Mouse (Mus musculus): ENCODE data around the gene Gm49369. TPM values are rescaled to one million over a fixed set of nuclear protein-coding genes. Genes with fewer than 3 reads are reported as not detected.

Gene Gm49369
- polyA plus RNA-seq, 1 experiment from 2014 or later = not detected

DNA sequence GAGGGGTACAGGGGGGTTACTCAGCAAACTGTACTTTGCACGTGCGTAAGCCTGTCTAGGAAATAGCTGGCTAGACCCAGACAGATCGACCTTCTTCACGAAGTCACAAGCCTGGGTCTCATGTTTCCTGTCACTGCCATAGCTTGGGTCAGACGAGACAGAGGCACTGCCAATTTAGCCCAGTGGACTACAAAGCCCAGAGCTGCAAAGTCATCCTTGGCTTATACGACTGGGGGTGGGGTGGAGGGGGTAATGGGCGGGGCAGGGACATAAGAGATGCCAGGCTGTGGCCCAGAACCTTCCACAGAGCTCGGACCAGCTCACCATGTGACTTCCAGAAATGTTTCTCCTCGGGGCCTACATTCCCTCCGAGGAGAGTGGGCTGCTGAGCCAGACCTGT, 1.8 kb upstream of the Gm49369 start:
- WGBS (ENCODE audit: insufficient replicate concordance) = 58% methylated on average over 10 of the region's 10 CpGs
- Histone ChIP-seq H3K9ac (peak overlapping the region; percentile 92), H3K27me3 (no peaks in the 10 kb centered on the region), H3K4me1 (replicated peaks) (peaks cover 89% of the 10 kb centered on the region), H3K4me3 (replicated peaks) (peak overlapping the region; percentile 81; the same call in 1 of the 2 replicates), H3K4me2 (peak overlapping the region; percentile 87), H3K27ac (peak overlapping the region; percentile 93), H3K9me3 (replicated peaks) (no peaks in the 10 kb centered on the region), H3K36me3 (peaks cover 70% of the 10 kb centered on the region)
- ATAC-seq (ENCODE audit: low read depth) (no peak), DNase-seq (no peak)

DNA sequence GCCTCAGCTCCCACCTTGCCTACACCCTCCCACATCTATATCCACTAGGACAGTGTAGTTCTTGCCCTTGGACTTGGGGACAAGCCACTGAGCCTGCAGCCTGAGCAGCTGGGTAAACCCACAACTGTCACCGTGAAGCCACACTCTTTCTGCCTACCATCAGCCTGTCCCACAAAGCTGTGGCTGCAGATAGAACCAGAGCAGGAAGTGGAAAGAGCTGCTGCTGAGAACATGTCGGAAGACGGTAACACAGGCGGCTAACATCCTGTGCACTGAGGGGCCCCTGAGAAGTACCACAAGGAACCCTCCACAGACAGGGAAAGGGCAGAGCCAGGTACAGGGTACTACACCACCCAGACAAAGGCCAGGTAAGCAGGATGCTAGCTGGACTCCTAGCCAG, 1.3 kb downstream of the Gm49369 start:
- H3K9ac ChIP-seq = peak overlapping the region; percentile 45
- H3K9me3 ChIP-seq (replicated peaks) = no peaks in the 10 kb centered on the region
- no peaks in the 10 kb centered on the region for H3K27me3 ChIP-seq
- peaks cover 100% of the 10 kb centered on the region for H3K36me3 ChIP-seq
- H3K4me2 ChIP-seq = peak overlapping the region; percentile 5; the same call in 1 of the 2 replicates
- ATAC-seq (ENCODE audit: low read depth) (no peak), DNase-seq (no peak)
- H3K4me3 ChIP-seq (replicated peaks) = no peak overlapping the region
- WGBS (ENCODE audit: insufficient replicate concordance) = 30% methylated on average over 4 of the region's 4 CpGs
- peaks cover 100% of the 10 kb centered on the region for H3K4me1 ChIP-seq (replicated peaks)
- H3K27ac ChIP-seq = peak overlapping the region; percentile 94

DNA sequence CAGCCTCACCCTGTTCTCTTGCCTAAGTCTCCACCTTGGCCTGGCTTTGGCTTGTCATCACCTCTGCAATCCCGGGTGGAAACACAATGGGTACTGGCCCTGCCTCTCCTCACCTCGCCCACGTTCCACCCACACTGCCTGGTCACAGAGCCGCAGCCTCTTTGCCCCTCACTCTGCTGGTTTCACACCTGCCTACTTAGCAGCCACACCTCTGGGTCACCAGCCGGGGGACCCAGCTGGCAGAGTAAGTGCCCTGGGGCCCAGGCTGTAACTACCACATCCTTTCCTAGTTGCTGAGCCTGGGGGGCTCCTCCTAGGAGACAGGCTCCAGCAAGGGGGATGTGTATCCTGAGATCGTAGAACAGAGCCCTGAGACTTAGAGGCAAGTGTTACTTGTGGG, 3.3 kb downstream of the Gm49369 start:
- H3K27ac ChIP-seq = peak overlapping the region; percentile 94

DNA sequence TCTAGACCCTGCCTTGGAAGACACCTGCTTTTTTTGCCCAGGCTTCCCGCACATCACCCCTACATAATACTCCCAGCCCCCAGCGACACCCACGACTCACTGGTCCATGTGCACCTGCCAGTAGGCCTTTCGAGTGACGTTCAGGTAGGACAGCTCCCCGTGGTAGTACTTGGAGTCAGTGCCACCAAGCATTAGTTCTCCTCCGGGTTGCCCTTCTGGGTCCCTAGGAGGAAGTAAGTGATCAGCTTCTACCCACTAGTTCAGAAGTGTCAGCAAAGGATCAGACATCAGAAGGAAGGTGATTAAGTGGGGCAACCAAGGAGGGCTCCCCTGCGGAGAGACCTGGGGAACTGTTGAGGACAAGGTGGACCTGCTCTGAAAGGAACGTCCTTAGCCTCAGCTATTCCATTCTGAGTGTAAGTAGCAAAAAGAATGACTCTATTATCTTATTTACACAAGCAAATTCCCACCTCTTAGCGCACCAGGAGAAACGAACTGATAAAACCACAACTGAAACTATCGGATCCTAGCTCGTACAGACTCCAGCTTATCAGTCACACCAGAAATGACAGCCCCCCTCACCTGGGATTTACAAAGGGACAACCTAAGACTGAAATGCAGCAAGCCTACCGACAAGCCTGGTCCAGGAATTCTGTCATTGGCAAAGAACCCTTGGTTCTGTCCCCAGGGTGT, 5.1 kb downstream of the Gm49369 start:
- peaks cover 83% of the 10 kb centered on the region for H3K36me3 ChIP-seq
- H3K4me2 ChIP-seq = peak overlapping the region; percentile 59
- peak overlapping the region; percentile 32 for H3K4me3 ChIP-seq (replicated peaks)
- H3K9ac ChIP-seq = peak overlapping the region; percentile 74
- DNase-seq = peak; percentile 74
- 34% methylated on average over 14 of the region's 14 CpGs for WGBS (ENCODE audit: insufficient replicate concordance)
- peak overlapping the region; percentile 94 for H3K27ac ChIP-seq
- no peaks in the 10 kb centered on the region for H3K9me3 ChIP-seq (replicated peaks)
- H3K27me3 ChIP-seq = peaks cover 20% of the 10 kb centered on the region
- H3K4me1 ChIP-seq (replicated peaks) = peaks cover 94% of the 10 kb centered on the region
- peak; percentile 83 for ATAC-seq (ENCODE audit: low read depth)

More for the DNA sequence above, 3.3 kb downstream of the Gm49369 start:
- ATAC-seq (ENCODE audit: low read depth) (no peak), DNase-seq (no peak)
- WGBS (ENCODE audit: insufficient replicate concordance) = 84% methylated on average over 6 of the region's 6 CpGs
- Histone ChIP-seq H3K36me3 (peaks cover 100% of the 10 kb centered on the region), H3K4me1 (replicated peaks) (peaks cover 100% of the 10 kb centered on the region), H3K9ac (peak overlapping the region; percentile 55), H3K27me3 (peaks cover 2% of the 10 kb centered on the region; the same call in 1 of the 2 replicates), H3K4me3 (replicated peaks) (no peak overlapping the region), H3K9me3 (replicated peaks) (no peaks in the 10 kb centered on the region), H3K4me2 (0 out of 2 replicates have a peak overlapping the region, but pooled peaks have one; percentile 9)

DNA sequence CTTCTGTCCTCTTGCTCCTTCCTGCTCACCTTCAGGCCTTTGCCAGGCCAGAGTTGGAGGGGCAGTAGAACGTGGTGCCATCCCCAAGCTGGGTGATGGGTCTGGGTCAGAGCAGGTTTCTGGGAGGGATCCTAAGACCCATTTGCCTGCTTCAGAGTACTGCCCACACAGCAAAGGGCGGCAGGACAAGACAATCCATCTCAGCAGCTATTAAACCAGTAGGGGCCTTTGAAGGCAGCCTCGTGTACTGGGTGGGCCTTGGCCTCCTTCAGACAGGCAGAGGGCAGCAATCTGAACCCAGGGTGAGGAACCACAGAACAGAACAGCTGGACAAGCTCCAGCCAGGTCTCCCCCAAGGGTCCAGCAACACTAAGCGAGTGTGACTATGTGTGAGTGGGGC, 6.4 kb downstream of the Gm49369 start:
- Histone ChIP-seq H3K27ac (peak overlapping the region; percentile 94), H3K9ac (peak overlapping the region; percentile 74), H3K36me3 (peaks cover 70% of the 10 kb centered on the region), H3K4me2 (no peak overlapping the region), H3K4me1 (replicated peaks) (peaks cover 94% of the 10 kb centered on the region), H3K9me3 (replicated peaks) (no peaks in the 10 kb centered on the region), H3K4me3 (replicated peaks) (no peak overlapping the region), H3K27me3 (peaks cover 33% of the 10 kb centered on the region)
- WGBS (ENCODE audit: insufficient replicate concordance) = 74% methylated on average over 4 of the region's 4 CpGs
- no peak for ATAC-seq (ENCODE audit: low read depth)
- DNase-seq = no peak

DNA sequence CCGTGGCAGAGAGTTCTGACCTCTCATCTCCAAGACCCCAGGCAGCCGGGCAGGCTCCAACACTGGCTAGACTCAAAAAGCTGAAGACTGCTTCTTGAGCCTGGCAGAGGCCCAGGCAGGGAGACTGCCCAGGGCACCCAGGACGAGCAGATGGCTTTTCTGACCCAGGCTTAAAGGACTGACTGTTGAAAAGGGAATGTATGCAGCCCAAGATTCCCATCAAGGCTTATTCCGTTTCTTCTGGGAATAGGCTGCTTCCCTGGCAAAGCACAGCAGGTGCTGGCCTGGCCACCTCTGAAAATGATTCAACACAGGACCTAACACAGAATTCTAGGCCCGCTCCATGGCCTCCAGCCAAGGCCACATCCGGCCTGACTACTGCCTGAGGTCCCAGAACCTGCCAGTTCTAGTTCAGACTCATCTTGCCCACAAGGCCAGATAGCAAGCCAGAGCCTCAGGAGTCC, 7.2 kb downstream of the Gm49369 start:
- peaks cover 41% of the 10 kb centered on the region for H3K27me3 ChIP-seq
- H3K4me3 ChIP-seq (replicated peaks) = no peak overlapping the region
- peak overlapping the region; percentile 26; the same call in 1 of the 2 replicates for H3K9ac ChIP-seq
- ATAC-seq (ENCODE audit: low read depth) (no peak), DNase-seq (no peak)
- H3K4me1 ChIP-seq (replicated peaks) = peaks cover 87% of the 10 kb centered on the region
- 82% methylated on average over 6 of the region's 6 CpGs for WGBS (ENCODE audit: insufficient replicate concordance)
- H3K36me3 ChIP-seq = peaks cover 62% of the 10 kb centered on the region
- no peaks in the 10 kb centered on the region for H3K9me3 ChIP-seq (replicated peaks)
- H3K27ac ChIP-seq = peak overlapping the region; percentile 94
- no peak overlapping the region for H3K4me2 ChIP-seq

DNA sequence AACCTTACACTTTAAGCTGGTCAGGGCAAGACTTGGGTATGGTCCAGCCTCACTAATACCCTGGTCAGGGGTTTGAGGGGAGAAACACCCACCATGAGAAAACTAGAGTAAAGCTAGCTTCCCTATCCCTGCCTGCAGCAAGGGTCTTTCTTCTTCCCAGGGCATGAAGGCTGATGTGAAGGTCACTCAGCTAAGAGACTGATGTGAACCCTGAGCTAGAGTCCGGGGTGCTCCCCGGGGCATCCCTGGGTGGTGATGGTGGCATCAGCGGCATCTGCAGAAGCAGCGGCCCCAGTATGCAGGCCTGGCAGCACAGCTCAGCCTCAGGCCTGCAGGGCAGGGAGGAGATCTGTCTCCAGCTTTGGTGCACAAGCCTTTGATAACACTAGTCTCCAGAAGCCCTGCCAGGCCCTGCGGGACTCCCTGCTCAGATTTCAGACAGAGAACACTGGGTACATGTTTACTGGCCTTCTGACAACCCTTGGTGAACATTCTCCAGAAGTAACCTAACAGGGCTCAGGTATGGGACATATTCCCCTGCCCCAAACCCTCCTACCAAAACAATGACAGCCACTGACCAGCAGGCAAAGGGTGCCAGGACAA, 8.0 kb downstream of the Gm49369 start:
- Histone ChIP-seq H3K4me1 (replicated peaks) (peaks cover 79% of the 10 kb centered on the region), H3K36me3 (peaks cover 54% of the 10 kb centered on the region), H3K9me3 (replicated peaks) (no peaks in the 10 kb centered on the region), H3K4me2 (no peak overlapping the region), H3K27ac (peak overlapping the region; percentile 94), H3K27me3 (peaks cover 48% of the 10 kb centered on the region), H3K9ac (no peak overlapping the region), H3K4me3 (replicated peaks) (no peak overlapping the region)
- DNase-seq (no peak), ATAC-seq (ENCODE audit: low read depth) (no peak)
- 79% methylated on average over 5 of the region's 5 CpGs for WGBS (ENCODE audit: insufficient replicate concordance)

DNA sequence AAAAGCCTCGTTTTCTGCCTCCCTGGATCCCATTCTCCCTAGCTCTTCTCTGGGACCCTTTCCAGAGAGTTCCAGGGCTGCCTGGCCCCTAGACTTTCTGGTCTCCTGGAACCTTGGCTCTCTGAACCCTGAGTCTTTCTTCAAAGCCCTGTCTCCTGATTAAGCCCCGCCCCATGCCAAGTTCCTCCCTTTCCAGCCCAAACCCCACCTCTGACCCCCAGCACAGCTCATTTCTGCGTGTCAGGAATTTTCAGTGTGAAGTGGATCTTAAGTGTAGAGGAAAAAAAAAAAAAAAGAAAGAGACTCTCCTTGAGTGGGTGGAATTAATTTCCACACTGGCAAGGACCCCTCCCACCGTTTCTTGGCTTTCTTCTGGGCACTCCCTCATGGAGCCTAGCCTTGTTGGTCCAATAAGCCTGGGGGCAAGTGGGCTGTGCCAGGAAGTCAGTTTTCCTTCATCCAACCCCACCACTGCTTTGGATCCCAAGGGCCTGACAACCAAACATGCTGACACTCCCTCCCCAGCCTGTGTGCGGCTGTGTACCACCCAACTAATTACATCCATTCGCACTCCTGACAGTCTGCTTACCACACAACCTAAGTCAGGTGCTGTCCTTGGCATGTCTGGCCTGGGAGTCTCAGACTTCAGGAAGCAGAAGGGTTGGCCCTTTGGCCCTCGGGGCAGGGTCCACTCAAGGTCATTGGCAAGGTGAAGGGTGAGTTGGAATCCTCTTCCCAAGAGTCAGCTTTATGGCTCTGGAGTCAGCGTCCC, 8.6 kb downstream of the Gm49369 start, which contains the start of gene Ifitm10:
Gene Ifitm10, minus strand, starts transcription at position 113 of the 772 bp plus-strand sequence.
- Histone ChIP-seq H3K27ac (peak within 1 kb of the TSS; percentile 94), H3K4me3 (replicated peaks) (peak within 1 kb of the TSS; percentile 50; the same call in 1 of the 2 replicates)
- 71% methylated on average over 8 of the region's 8 CpGs for WGBS (ENCODE audit: insufficient replicate concordance)

DNA sequence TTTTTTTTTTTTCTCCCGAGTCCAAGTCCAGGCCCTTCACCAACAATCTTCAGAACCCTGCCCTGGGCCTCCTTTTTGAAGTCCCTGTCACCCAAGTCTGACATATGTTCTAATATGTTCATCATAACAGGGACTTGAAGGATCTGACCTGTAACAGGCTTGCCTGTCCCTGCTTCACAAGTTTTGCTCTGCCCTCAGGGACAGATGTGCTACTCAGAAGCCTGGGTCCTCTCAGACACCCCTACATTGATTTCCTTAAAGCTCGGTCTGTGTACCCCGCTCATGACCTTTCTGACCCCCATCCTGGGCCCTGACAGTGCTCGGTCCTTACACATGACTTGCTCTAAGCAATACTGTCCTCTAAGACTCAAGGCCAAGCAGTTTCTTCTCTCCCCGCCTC, 9.4 kb downstream of the Gm49369 start:
- Histone ChIP-seq H3K27ac (no peak overlapping the region), H3K36me3 (peaks cover 40% of the 10 kb centered on the region), H3K9me3 (replicated peaks) (no peaks in the 10 kb centered on the region), H3K4me2 (no peak overlapping the region), H3K27me3 (peaks cover 61% of the 10 kb centered on the region), H3K4me1 (replicated peaks) (peaks cover 65% of the 10 kb centered on the region), H3K4me3 (replicated peaks) (no peak overlapping the region), H3K9ac (no peak overlapping the region)
- DNase-seq (no peak), ATAC-seq (ENCODE audit: low read depth) (no peak)
- 72% methylated on average over 5 of the region's 5 CpGs for WGBS (ENCODE audit: insufficient replicate concordance)

More for the DNA sequence above, 8.6 kb downstream of the Gm49369 start, which contains the start of gene Ifitm10:
- Histone ChIP-seq H3K4me1 (replicated peaks) (peaks cover 72% of the 10 kb centered on the region), H3K9ac (0 out of 2 replicates have a peak within 1 kb of the TSS, but pooled peaks have one; percentile 57), H3K4me2 (0 out of 2 replicates have a peak within 1 kb of the TSS, but pooled peaks have one; percentile 62), H3K27me3 (peaks cover 55% of the 10 kb centered on the region), H3K36me3 (peaks cover 47% of the 10 kb centered on the region), H3K9me3 (replicated peaks) (no peaks in the 10 kb centered on the region)
- no peak for ATAC-seq (ENCODE audit: low read depth)
- DNase-seq = no peak

DNA sequence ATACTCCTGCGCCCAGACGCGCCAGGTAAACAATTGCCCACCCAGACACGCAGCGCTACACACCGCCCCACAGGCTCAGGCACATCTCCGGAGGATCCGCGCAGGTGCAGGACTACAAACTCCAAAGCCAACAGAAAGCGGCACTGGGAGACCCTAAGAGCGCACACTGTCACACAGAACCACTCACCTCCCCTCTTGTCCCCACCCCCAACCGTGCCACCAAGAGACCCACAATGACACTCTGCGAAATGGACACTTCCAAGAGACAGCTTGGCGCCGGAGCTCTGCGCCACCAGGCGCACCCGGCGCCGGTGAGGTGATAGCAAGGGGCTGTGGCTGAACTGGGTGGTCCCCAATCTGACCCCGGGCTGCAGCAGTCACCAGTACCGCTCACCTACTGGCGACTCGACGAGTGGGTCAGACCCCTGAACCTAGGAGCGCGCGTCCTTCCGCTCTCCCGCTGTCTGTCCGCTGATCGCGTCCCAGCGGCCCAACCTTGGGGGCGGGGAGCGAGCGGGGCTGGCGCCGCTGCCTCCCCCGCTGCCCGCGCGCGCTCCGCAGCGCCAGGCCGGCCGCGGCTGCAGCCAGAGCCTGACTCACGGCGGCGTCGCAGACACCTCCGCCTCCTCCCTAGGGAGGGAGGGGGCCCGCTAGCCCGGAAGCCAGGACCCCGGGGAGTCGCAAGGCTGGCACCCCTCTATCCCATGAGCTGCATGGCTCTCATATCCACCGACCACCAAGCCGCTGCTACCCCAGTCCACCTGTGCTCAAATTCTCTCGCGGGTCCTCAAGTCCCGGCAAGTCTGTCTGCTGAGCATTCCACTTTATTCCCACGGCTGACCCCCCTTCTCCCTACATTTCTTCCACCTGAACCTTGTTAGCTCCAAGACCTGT, 10.5 kb downstream of the Gm49369 start:
- no peak for DNase-seq
- Histone ChIP-seq H3K4me2 (peak overlapping the region; percentile 62), H3K27ac (no peak overlapping the region), H3K27me3 (peaks cover 67% of the 10 kb centered on the region), H3K36me3 (peaks cover 29% of the 10 kb centered on the region), H3K4me3 (replicated peaks) (peak overlapping the region; percentile 50), H3K4me1 (replicated peaks) (peaks cover 54% of the 10 kb centered on the region), H3K9me3 (replicated peaks) (no peaks in the 10 kb centered on the region), H3K9ac (peak overlapping the region; percentile 57)
- WGBS (ENCODE audit: insufficient replicate concordance) = 4% methylated on average over 64 of the region's 64 CpGs
- no peak for ATAC-seq (ENCODE audit: low read depth)
